Mouse (Mus musculus) gonadal fat pad, adult 2 months (tissue): ENCODE measurements at regions not wholly inside any gene's neighbourhood (a gene's known extent, or its start where the extent isn't known, plus 50 kb on each side); places are given as distances from the start of the nearest gene placed in this dataset.

Source experiments
- DNase-seq: peaks from one replicate; pipeline ENCODE4 v3.0.0-alpha.2; 2012; ENCODE audit warnings: low read depth

- DNase-seq = no peak
These were observed 435.2 kb upstream of the Cd180 start for GRCm38 (mm10) chr13:102258207-102258606.

GRCm38 (mm10) chr13:102273818-102274217, 419.5 kb upstream of the Cd180 start:
- no peak for DNase-seq

GRCm38 (mm10) chr13:102275296-102275695, 418.1 kb upstream of the Cd180 start:
- no peak for DNase-seq

- DNase-seq = no peak
These were observed 416.5 kb upstream of the Cd180 start for GRCm38 (mm10) chr13:102276885-102277284.

GRCm38 (mm10) chr13:102280198-102280597, 413.2 kb upstream of the Cd180 start:
- no peak for DNase-seq

- no peak for DNase-seq
These were observed 398.9 kb upstream of the Cd180 start for GRCm38 (mm10) chr13:102294451-102294850.

GRCm38 (mm10) chr13:102295079-102295478, 398.3 kb upstream of the Cd180 start:
- no peak for DNase-seq

GRCm38 (mm10) chr13:102307983-102308382, 385.4 kb upstream of the Cd180 start:
- DNase-seq = no peak

GRCm38 (mm10) chr13:102312096-102312495, 381.3 kb upstream of the Cd180 start:
- DNase-seq = no peak

- no peak for DNase-seq
These were observed 377.3 kb upstream of the Cd180 start for GRCm38 (mm10) chr13:102315921-102316692.

- peak; percentile 38 for DNase-seq
These were observed 374.4 kb upstream of the Cd180 start for GRCm38 (mm10) chr13:102318891-102319404.

GRCm38 (mm10) chr13:102319453-102319852, 373.9 kb upstream of the Cd180 start:
- DNase-seq = no peak

- DNase-seq = no peak
These were observed 369.5 kb upstream of the Cd180 start for GRCm38 (mm10) chr13:102323876-102324275.

GRCm38 (mm10) chr13:102326003-102326402, 367.4 kb upstream of the Cd180 start:
- no peak for DNase-seq

- DNase-seq = no peak
These were observed 366.8 kb upstream of the Cd180 start for GRCm38 (mm10) chr13:102326544-102326943.

GRCm38 (mm10) chr13:102333667-102334066, 359.7 kb upstream of the Cd180 start:
- no peak for DNase-seq

GRCm38 (mm10) chr13:102334131-102334534, 359.2 kb upstream of the Cd180 start:
- no peak for DNase-seq

GRCm38 (mm10) chr13:102343236-102343635, 350.1 kb upstream of the Cd180 start:
- no peak for DNase-seq

- no peak for DNase-seq
These were observed 348.6 kb upstream of the Cd180 start for GRCm38 (mm10) chr13:102344606-102345269.

GRCm38 (mm10) chr13:102349493-102349892, 343.9 kb upstream of the Cd180 start:
- DNase-seq = no peak

- no peak for DNase-seq
These were observed 341.1 kb upstream of the Cd180 start for GRCm38 (mm10) chr13:102352073-102352854.

GRCm38 (mm10) chr13:102355569-102355968, 337.8 kb upstream of the Cd180 start:
- DNase-seq = no peak
